Mouse (Mus musculus) ovary, adult 18-20 months (tissue): Measurements from ENCODE around the gene Fstl4.
"Not testable (repeated sequence)": the region's sequence is repeated elsewhere in the genome, so short reads cannot be mapped to it uniquely, and the experiment has no call there.

Source experiments
- DNase-seq: peaks from one replicate; pipeline ENCODE4 v3.0.0; 2022; ENCODE audit warnings: low spot score, mixed read lengths

The Fstl4 gene

GRCm38 (mm10) chr11:53087896-53088295 lies 323.5 kb downstream of the Fstl4 start:
- not testable (repeated sequence) for DNase-seq

GRCm38 (mm10) chr11:53091596-53091995 lies 327.2 kb downstream of the Fstl4 start:
- no peak for DNase-seq

DNA sequence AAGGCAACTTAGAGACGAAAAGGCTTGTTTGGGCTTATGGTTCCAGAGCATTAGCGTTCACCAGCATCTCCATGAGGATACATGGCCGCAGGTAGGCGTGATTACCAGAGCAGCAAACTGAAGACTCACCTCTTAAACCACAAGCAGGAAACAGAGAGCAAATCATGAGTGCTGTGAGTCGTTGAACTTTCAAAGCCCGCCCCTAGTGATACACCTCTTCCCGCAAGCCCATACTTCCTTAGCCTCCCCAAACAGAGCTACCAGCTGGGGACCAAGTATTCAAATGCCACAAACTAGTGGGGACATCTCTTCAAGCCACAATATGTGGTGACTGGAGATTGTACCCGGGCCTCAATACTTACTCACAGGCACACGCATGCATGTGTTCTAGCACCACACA lies 332.4 kb downstream of the Fstl4 start:
- DNase-seq, result no peak

GRCm38 (mm10) chr11:53097331-53097730 lies 332.9 kb downstream of the Fstl4 start:
- no peak for DNase-seq

DNA sequence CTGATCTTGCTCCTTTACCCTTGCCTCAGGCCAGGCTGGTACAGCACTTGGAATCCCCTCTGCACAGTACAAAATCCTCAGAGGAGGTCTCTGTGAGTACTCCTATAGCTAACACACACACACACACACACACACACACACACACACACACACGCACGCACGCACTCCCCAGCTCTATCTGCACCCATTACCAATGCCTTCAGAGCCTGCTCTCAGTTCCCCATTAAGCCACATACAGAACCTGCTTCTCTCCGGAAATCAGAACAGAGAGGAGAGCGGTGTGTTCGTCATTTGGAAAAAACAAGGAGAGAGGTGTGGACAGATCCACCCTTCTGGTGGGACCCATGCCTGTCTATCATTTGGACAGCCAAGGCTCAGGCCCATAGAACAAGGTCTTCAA lies 333.4 kb downstream of the Fstl4 start:
- no peak for DNase-seq

GRCm38 (mm10) chr11:53098780-53099198 lies 334.4 kb downstream of the Fstl4 start:
- DNase-seq, result no peak

DNA sequence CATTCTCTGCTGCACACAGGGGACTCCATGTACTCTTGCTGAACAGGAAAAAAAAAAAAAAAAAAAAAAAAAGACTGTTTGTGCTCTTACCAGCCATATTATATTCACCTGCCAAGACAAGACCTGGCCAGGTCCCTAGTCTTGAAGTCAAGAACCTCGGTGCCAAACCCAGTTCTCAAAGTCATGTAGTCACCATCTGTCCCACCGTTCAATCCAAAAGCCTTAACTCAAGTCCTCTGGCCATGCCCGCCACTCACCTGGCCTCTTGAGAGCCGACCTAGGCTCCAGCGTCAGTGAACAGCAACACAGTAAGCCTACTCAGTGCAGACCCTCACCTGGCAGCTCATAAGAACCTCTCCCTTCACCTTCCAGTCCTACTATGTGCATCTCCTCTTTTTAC lies 334.9 kb downstream of the Fstl4 start:
- DNase-seq, result no peak

GRCm38 (mm10) chr11:53101732-53102131 lies 337.3 kb downstream of the Fstl4 start:
- DNase-seq, result no peak

DNA sequence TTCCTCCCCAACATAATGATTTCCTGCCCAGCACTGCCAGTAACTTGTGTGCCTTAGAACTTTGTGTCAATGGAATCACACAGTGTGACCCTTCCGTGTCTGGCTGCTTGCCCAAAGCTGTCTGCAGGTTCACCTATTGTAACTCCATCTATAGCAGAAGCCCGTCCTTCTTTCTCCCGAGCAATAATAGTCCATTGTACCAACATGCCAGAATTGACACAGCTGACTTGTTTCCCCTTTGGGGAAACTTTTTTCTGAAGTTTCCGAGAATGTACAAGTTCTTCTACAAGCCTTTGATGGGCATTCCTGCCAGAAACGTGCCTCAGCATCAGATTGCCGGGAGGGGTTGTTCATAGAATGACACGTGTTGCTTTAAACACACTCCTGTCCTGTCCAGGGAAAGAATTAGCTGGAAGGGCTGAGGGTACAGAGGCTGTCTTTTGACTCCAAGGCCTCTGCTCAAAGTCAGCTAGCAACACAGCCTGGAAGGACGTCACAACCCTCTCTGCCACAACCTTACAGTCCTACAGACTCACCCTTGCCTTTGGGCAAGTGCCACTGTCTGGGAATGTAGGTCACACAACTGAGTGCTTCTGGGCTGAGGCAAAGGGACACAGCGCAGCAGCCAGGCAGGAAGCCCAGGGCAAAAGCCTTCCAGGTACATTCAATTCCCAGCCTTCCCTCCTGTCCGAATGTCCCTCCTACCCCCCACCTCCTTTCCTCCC lies 339.3 kb downstream of the Fstl4 start:
- DNase-seq, result peak; percentile 8

DNA sequence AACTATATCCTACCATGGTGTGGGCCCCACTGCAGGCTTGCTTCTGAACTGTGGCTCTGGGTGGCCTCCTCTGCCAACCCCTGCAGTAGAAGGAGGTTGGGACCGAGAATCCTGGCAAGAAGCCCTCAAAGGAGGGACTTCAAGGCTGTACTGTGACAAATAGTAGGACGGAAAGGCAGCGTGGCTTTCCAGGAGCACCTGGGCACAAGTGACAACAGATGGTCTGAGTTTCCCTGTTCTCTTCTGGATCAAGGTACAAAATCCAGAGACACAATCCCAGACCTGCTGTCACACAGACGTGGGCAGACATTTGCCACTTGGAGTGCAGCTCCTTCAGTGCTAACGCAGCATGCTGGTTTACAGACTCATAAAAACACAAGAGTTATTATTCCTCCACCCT lies 343.3 kb downstream of the Fstl4 start:
- no peak for DNase-seq

GRCm38 (mm10) chr11:53108798-53109197 lies 344.4 kb downstream of the Fstl4 start:
- DNase-seq, result no peak

DNA sequence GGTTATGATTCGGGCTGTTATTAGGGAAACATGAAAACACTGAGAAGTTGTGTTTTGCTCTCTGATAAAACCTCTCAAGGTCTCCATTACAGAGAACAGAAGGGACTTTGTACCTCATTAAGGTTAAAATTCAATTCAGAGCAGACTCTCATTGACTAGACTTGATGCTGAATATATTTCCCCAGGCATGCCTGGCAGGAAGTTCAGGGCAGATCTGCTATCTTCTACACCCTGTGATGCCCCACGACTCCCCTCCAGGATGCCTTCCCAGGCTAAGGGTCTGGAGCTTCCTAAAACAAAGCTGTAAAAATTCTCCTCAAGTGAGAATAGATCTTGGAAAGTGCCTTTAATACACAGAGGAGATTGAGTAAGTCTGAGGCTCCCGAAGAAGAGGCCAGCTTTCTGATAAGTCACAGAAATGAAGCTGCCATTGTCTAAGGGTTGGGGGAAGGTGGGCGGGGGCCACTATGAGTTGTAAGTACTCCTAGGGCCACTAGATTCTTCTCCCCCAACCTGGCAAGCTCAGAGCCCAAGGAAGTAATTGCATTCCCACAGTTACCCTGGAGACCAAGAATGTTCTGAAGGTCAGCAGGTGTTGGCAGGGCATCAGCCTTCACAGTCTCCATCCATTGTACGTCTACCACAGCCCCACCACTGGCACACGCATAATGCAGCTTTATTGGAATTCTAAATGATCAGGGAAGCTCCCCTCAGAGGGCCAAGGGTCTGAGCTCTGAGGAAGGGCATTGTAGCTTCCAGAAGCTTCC lies 345.4 kb downstream of the Fstl4 start:
- DNase-seq, result no peak

DNA sequence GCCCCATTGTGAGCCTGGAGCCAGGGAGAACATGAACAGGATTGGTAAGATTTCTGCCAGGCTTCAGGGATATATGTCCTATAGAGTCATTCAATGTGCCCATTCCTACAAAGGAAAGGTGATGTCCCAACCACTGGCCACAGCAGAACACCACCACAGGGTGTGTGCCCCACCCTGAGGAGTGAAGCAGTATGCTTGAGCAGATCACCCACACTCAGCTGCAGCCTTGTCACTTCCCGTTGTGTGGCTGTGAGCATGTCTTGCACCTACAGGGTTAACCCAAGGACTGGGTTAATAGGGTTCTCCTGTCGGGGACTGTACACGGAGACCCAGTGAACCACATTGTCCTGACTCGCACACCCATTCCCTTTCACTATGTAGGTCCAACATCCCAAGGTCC lies 351.3 kb downstream of the Fstl4 start:
- no peak for DNase-seq

DNA sequence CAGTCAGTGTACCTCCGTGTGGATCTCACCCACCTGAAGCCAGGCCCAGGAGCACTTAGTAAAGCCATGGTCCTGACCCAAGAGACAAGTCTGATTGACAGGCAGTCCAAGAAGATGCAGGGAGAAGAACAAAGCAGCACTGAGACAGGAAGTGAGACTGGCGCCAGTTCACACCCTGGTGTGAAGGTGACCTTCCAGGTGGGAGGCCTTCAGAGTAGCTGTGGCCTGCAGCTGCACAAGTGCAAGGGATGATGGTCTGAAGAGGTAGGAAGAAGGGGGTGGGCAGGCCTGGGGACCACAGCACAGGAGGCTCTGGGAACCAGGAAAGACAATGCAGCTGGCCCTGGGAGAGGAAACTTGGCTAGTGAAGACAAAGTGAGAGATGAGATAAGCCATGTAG lies 351.9 kb downstream of the Fstl4 start:
- no peak for DNase-seq

GRCm38 (mm10) chr11:53118226-53118965 lies 354.0 kb downstream of the Fstl4 start:
- DNase-seq, result no peak

- DNase-seq, result no peak
Observed at GRCm38 (mm10) chr11:53119966-53120365, 355.5 kb downstream of the Fstl4 start.

DNA sequence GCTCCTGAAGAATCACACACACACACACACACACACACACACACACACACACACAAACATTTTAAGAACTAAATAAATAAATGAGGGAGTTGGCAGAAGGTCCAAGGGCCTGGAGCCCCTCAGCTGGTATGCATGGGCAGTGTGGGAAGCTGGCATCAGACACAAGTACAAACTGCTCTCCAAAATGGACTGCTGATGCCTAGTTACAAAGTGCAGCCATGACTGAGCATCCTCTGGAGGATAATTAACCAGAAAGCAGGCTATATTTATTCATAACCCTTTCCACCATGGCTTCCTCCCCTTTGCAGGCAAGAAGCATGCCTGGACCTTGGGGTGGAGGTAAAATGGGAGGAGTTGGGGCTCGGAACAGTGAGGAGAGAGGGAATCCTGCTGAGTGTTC lies 356.8 kb downstream of the Fstl4 start:
- DNase-seq, result no peak

GRCm38 (mm10) chr11:53124799-53125198 lies 360.4 kb downstream of the Fstl4 start:
- no peak for DNase-seq

DNA sequence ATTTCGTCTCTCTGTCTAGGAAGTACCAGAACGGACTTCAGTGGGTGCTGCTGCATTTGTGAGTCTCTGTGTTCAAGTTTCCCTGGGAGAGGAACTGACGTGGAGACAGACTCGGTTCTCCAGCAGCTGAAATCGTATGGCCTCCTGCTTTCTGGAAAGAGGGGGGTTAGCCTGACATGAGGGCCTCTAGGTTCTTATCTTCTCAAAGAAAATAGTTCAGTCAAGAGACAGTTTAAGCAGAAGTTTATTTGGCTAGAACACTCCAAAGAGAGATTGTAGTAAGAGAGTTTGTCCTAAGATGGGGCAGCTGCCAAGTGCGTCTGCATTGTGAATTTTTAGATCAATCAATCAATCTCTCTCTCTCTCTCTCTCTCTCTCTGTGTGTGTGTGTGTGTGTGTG lies 362.2 kb downstream of the Fstl4 start:
- DNase-seq, result no peak

DNA sequence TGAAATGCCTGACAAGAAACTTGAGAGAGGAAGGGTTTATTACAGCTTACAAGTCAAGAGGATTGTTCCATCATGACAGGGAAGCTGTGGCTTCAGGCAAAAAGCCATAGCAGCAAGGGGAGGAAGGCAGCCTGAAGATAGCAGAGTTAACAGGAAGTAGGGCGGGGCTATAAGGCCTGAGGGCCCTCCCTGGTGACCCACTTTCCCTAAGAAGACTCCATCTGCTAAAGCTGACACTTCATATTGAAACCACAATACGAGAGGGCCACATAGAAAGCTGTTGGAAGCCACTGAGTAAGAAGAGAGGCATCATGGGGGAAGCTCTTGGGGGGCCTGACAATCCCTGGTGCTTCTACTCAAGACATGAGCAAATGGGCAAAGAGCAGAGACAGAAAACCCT lies 364.2 kb downstream of the Fstl4 start:
- no peak for DNase-seq

GRCm38 (mm10) chr11:53132406-53133035 lies 368.1 kb downstream of the Fstl4 start:
- DNase-seq, result no peak

- DNase-seq, result no peak
Observed at GRCm38 (mm10) chr11:53136371-53136770, 371.9 kb downstream of the Fstl4 start.
